Mouse (Mus musculus): ENCODE results near the gene Shisa4. TPM values are rescaled to one million over a fixed set of nuclear protein-coding genes. Genes with fewer than 3 reads are reported as not detected.

Shisa4 gene
- polyA plus RNA-seq, 1 experiment = 147 TPM

DNA sequence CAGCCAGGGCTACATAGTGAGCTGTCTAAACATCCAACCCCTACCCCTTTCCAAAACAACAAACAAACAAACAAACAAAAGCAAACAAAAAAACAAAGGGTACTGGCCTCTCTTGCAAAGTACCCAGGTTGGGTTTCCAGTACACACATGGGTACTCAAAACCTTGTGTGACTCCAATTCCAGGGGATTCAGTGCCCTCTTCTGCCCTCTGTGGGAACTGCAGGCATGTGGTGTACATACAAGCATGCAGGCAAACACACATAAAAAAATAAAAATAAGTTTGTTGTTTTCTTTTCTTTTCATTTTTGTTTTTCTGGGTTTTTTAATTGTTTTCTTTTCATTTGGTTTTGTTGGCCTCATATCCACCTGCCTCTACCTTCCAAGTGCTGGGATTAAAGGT lies 12.9 kb downstream of the Shisa4 start:
- Histone ChIP-seq H3K27ac (ENCODE audit: insufficient read depth, low read length) (no peak overlapping the region), H3K4me1 (ENCODE audit: control insufficient read depth, insufficient read depth, low read length) (no peaks in the 10 kb centered on the region)
- TF ChIP-seq CTCF (IDR thresholded peaks at IDR 0.05; ENCODE audit: borderline replicate concordance, insufficient read depth, low read depth, low read length) (no peak), POLR2A (IDR thresholded peaks at IDR 0.05; ENCODE audit: borderline replicate concordance, insufficient read depth, low read length) (no peak)

DNA sequence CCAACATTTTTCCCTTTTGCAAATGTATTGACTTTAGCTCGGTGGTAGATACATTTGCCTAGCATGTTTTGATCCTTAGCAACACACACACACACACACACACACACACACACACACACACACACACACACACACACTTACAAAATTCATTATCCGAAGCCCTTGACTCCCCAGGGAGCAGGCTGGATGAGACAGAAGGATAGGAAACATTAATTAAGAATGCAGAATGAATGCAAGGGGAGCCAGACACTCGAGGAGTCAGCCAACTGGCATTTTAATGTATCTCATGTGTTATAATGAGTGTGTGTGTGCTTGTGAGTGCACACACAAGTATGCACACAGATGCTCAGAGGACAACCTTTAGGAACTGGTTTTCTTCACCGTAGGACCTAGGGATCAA lies 13.5 kb downstream of the Shisa4 start:
- Histone ChIP-seq H3K27ac (ENCODE audit: insufficient read depth, low read length) (no peak overlapping the region), H3K4me1 (ENCODE audit: control insufficient read depth, insufficient read depth, low read length) (no peaks in the 10 kb centered on the region), H3K4me3 (replicated peaks; ENCODE audit: insufficient read depth, low read depth, low read length) (no peak overlapping the region), H3K27me3 (ENCODE audit: control insufficient read depth, insufficient read depth, low read length) (no peaks in the 10 kb centered on the region)
- WGBS = 39% methylated on average over 4 of the region's 4 CpGs
- TF ChIP-seq CTCF (IDR thresholded peaks at IDR 0.05; ENCODE audit: borderline replicate concordance, insufficient read depth, low read depth, low read length) (no peak), POLR2A (IDR thresholded peaks at IDR 0.05; ENCODE audit: borderline replicate concordance, insufficient read depth, low read length) (no peak)
- DNase-seq = no peak

More for the DNA sequence above, 12.9 kb downstream of the Shisa4 start:
- DNase-seq = no peak
- no peak overlapping the region for H3K4me3 ChIP-seq (replicated peaks; ENCODE audit: insufficient read depth, low read depth, low read length)
- H3K27me3 ChIP-seq (ENCODE audit: control insufficient read depth, insufficient read depth, low read length) = no peaks in the 10 kb centered on the region

DNA sequence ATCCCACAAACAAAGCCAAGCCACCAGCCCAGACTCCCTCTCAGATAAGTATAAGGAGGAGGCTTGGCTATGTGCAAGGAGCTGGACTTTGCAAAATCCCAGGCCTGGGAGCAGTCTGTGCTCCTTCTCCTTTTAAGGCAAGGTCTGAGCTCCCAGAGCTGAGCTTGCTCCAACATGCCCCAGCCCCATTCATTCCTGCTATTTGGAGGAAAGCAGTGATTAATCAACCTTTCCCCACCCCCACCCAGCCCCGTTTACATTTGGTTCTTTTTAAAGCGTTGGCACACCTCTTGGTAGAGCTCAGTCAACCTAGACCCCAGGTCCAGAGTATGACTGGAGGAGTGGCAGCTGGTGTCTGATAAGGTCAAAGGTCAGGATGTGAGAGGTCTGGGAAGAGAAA lies 16.0 kb downstream of the Shisa4 start:
- DNase-seq = no peak
- H3K4me1 ChIP-seq (ENCODE audit: control insufficient read depth, insufficient read depth, low read length) = no peaks in the 10 kb centered on the region
- H3K4me3 ChIP-seq (replicated peaks; ENCODE audit: insufficient read depth, low read depth, low read length) = no peak overlapping the region
- WGBS = 19% methylated on average over 2 of the region's 2 CpGs
- H3K27ac ChIP-seq (ENCODE audit: insufficient read depth, low read length) = no peak overlapping the region
- no peaks in the 10 kb centered on the region for H3K27me3 ChIP-seq (ENCODE audit: control insufficient read depth, insufficient read depth, low read length)
- no peak for TF ChIP-seq POLR2A (IDR thresholded peaks at IDR 0.05; ENCODE audit: borderline replicate concordance, insufficient read depth, low read length)
- no peak for TF ChIP-seq CTCF (IDR thresholded peaks at IDR 0.05; ENCODE audit: borderline replicate concordance, insufficient read depth, low read depth, low read length)

DNA sequence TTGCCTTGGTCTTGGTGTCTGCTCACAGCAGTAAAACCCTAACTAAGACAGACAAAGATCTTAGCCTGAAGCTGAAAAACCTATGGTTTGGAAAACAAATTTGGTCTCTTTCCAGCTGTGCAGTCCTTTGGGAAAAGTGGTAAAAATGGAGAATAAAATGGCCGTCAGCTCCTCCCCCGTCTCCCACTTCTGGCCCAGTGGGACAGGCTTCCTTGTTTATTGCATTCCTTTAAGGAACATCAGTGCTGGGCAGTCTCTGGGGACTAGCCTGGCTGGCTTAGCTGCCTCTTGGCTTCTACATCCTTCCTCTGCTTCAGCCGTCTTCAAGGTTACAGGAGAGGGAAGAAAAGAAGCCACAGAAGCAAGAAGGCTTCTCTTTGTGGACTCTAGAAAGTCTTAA lies 23.1 kb downstream of the Shisa4 start:
- no peak overlapping the region for H3K27ac ChIP-seq (ENCODE audit: insufficient read depth, low read length)
- DNase-seq = no peak
- WGBS = 65% methylated on average over 3 of the region's 3 CpGs
- TF ChIP-seq POLR2A (IDR thresholded peaks at IDR 0.05; ENCODE audit: borderline replicate concordance, insufficient read depth, low read length) (no peak), CTCF (IDR thresholded peaks at IDR 0.05; ENCODE audit: borderline replicate concordance, insufficient read depth, low read depth, low read length) (no peak)
- H3K4me3 ChIP-seq (replicated peaks; ENCODE audit: insufficient read depth, low read depth, low read length) = no peak overlapping the region
- H3K4me1 ChIP-seq (ENCODE audit: control insufficient read depth, insufficient read depth, low read length) = no peaks in the 10 kb centered on the region
- H3K27me3 ChIP-seq (ENCODE audit: control insufficient read depth, insufficient read depth, low read length) = no peaks in the 10 kb centered on the region

DNA sequence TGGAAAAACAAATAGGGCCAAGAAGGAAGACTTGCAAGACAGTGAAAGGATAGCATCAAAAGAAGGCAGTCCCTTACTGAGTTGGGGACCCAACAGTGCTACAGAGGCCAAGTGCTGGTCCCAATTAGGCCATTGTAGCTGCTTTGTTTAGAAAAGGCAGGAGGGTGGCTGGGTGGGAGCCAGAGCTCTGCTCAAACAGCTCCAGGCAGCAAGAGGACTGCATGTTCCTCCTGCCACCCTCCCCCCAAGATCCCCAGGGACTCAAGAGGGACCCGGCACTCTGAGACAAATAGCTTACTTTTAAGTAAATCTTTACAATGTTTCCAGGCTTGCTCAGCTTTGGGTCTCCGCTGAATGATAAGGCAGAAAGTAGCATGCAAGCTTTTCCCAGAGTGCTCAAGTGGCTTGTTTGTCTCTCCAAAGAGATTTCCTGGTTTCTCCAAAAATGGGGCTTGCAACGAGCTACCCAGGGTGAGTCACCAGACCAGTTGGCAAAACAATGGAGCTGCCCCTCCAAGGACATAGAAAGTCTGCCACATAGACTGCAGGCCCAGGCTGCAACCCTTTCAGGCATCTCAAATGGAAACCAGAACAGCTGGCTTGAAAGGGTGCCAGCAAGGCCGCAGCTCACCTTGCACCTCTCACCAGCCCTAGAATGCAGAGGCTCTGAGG lies 27.4 kb downstream of the Shisa4 start:
- Histone ChIP-seq H3K4me3 (replicated peaks; ENCODE audit: insufficient read depth, low read depth, low read length) (no peak overlapping the region), H3K27ac (ENCODE audit: insufficient read depth, low read length) (no peak overlapping the region), H3K4me1 (ENCODE audit: control insufficient read depth, insufficient read depth, low read length) (no peaks in the 10 kb centered on the region), H3K27me3 (ENCODE audit: control insufficient read depth, insufficient read depth, low read length) (no peaks in the 10 kb centered on the region)
- DNase-seq = peak in 1 of 2 experiments; percentile 11
- 53% methylated on average over 4 of the region's 4 CpGs for WGBS
- no peak for TF ChIP-seq POLR2A (IDR thresholded peaks at IDR 0.05; ENCODE audit: borderline replicate concordance, insufficient read depth, low read length)

DNA sequence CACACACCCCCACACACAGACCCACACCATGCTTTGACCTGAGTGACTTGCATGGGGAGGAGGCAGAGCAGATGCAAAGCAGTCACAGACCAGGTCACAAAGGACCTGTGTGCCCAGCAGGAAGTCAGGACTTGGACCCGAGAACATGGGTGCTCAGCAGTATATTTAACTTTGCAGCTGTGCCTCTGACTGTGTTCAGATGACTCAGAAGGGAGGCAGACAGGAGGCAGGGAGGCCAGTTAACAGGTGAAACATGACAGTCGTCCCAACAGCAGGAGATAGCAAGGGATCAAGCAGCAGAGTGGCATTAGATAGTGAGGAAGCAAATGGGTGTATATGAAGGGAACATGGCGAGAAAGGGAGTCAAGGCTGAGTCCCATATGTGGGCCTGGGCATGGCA lies 28.1 kb downstream of the Shisa4 start:
- TF ChIP-seq POLR2A (IDR thresholded peaks at IDR 0.05; ENCODE audit: borderline replicate concordance, insufficient read depth, low read length) (no peak), CTCF (IDR thresholded peaks at IDR 0.05; ENCODE audit: borderline replicate concordance, insufficient read depth, low read depth, low read length) (no peak)
- Histone ChIP-seq H3K27ac (ENCODE audit: insufficient read depth, low read length) (no peak overlapping the region), H3K27me3 (ENCODE audit: control insufficient read depth, insufficient read depth, low read length) (no peaks in the 10 kb centered on the region; the same call in 1 of the 2 replicates), H3K4me3 (replicated peaks; ENCODE audit: insufficient read depth, low read depth, low read length) (no peak overlapping the region), H3K4me1 (ENCODE audit: control insufficient read depth, insufficient read depth, low read length) (no peaks in the 10 kb centered on the region)
- DNase-seq = no peak
- 65% methylated on average over 3 of the region's 3 CpGs for WGBS

DNA sequence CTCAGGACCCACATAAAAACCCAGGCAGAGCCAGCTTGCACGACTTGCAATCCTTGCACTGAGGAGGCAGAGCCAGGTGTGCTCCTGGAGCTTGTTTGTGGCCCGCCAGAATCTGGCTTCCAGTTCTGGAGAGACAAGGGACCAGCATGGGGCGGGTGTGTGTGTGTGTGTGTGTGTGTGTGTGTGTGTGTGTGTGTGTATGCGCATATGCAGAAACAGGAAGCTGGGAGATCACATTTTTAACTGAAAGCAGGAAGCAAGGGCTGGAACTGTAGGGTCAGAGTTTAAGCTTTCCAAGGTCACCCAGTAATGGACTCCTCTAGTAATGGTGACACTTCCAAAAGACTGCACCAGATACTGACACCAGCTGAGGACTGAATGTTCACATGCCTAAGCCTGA lies 31.0 kb downstream of the Shisa4 start:
- Histone ChIP-seq H3K27me3 (ENCODE audit: control insufficient read depth, insufficient read depth, low read length) (no peaks in the 10 kb centered on the region; the same call in 1 of the 2 replicates), H3K27ac (ENCODE audit: insufficient read depth, low read length) (no peak overlapping the region), H3K4me1 (ENCODE audit: control insufficient read depth, insufficient read depth, low read length) (no peaks in the 10 kb centered on the region), H3K4me3 (replicated peaks; ENCODE audit: insufficient read depth, low read depth, low read length) (no peak overlapping the region)
- DNase-seq = no peak
- TF ChIP-seq CTCF (IDR thresholded peaks at IDR 0.05; ENCODE audit: borderline replicate concordance, insufficient read depth, low read depth, low read length) (no peak), POLR2A (IDR thresholded peaks at IDR 0.05; ENCODE audit: borderline replicate concordance, insufficient read depth, low read length) (no peak)
- 60% methylated on average over 4 of the region's 4 CpGs for WGBS

DNA sequence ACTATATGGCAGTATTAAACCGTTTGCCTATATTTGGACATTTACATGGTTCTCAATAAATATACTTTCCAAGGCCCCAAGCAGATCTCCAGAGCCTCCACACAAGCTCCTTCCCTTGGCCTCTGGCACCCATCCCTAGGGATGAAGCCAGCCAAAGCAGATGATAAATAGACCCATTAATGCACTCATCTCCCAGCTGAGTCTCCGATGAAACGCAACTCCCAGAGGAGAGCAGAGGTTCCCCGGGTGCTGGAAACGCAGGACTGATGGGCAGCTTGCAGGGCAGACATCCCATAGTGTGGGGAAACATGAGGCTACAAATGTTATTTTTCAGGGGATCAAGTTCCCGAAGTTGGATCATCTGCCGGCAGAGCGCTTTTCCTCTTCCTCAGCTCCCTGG lies 33.1 kb downstream of the Shisa4 start:
- Histone ChIP-seq H3K4me1 (ENCODE audit: control insufficient read depth, insufficient read depth, low read length) (no peaks in the 10 kb centered on the region), H3K27me3 (ENCODE audit: control insufficient read depth, insufficient read depth, low read length) (no peaks in the 10 kb centered on the region; the same call in 1 of the 2 replicates), H3K27ac (ENCODE audit: insufficient read depth, low read length) (no peak overlapping the region), H3K4me3 (replicated peaks; ENCODE audit: insufficient read depth, low read depth, low read length) (no peak overlapping the region)
- DNase-seq = no peak
- 58% methylated on average over 8 of the region's 8 CpGs for WGBS
- no peak for TF ChIP-seq POLR2A (IDR thresholded peaks at IDR 0.05; ENCODE audit: borderline replicate concordance, insufficient read depth, low read length)
- TF ChIP-seq CTCF (IDR thresholded peaks at IDR 0.05; ENCODE audit: borderline replicate concordance, insufficient read depth, low read depth, low read length) = no peak

All from cerebellum, adult 2 months (tissue).